Mouse (Mus musculus) liver, adult 2 months (tissue): ENCODE data around the gene Surf4.

ENCODE experiments used
- CTCF ChIP-seq: fragments of 200-500 bp; IDR thresholded peaks from 2 replicates; pipeline ENCODE4 v1.5.1; 2011; ENCODE audit warnings: low read depth, low read length, control low read depth
- POLR2A ChIP-seq: fragments of 200-500 bp; IDR thresholded peaks from 2 replicates; pipeline ENCODE4 v1.6.1; 2011; ENCODE audit warnings: low read length, control low read depth; ENCODE audit not compliant: insufficient read depth; ENCODE audit errors: extremely low read depth

DNA sequence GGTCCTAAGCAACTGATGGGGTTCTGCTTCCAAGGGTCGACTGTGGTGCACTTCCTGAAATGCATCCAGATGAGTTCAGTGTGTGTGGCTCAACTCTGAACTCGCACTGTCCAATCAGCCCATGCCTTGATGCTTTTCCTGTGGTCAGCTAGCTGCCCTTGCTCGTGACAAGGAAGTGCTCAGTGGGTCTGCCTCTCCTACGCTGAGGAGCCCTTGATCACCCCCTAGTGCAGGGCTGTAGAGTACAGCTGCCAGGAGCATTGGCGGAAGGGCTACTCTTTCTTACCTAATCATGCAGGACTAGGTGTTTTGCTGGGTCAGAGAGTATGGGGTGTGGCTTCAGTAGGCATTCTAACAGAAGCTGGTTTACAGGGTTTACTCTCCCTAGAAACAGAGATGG lies 7.8 kb upstream of the Surf4 start:
- TF ChIP-seq CTCF = peak; percentile 54
- TF ChIP-seq POLR2A = no peak
